Mouse (Mus musculus) midbrain, embryonic 13.5 days (tissue): ENCODE results near the gene Ssbp2. TPM values are rescaled to one million over a fixed set of nuclear protein-coding genes. Genes with fewer than 3 reads are reported as not detected.

Source experiments
- ATAC-seq: fragments of 200-750 bp; cut with Nextera tagmentation; 2 replicates; pipeline ENCODE4 v1.8.0; 2017; ENCODE audit warnings: mild to moderate bottlenecking, moderate TSS enrichment, moderate library complexity
- H3K27ac ChIP-seq: fragments of 300-500 bp; sonication (generic); 2 replicates; pipeline ENCODE4 v1.5.1; 2015; ENCODE audit warnings: inconsistent platforms, mild to moderate bottlenecking, moderate library complexity
- H3K27me3 ChIP-seq: fragments of 300-500 bp; sonication (generic); 2 replicates; pipeline ENCODE4 v1.6.1; 2015; ENCODE audit warnings: mild to moderate bottlenecking, inconsistent platforms
- H3K36me3 ChIP-seq: fragments of 300-500 bp; sonication (generic); 2 replicates; pipeline ENCODE4 v1.6.1; 2015; ENCODE audit warnings: mild to moderate bottlenecking, inconsistent platforms
- H3K4me1 ChIP-seq: fragments of 300-500 bp; sonication (generic); replicated peaks from 2 replicates; pipeline ENCODE4 v1.6.1; 2015; ENCODE audit warnings: inconsistent platforms
- H3K4me2 ChIP-seq: fragments of 300-500 bp; sonication (generic); replicated peaks from 2 replicates; pipeline ENCODE4 v1.6.1; 2015; ENCODE audit warnings: moderate library complexity, mild to moderate bottlenecking, inconsistent platforms
- H3K4me3 ChIP-seq: fragments of 300-500 bp; sonication (generic); replicated peaks from 2 replicates; pipeline ENCODE4 v1.5.1; 2015; ENCODE audit warnings: mild to moderate bottlenecking, inconsistent platforms
- H3K9ac ChIP-seq: fragments of 300-500 bp; sonication (generic); replicated peaks from 2 replicates; pipeline ENCODE4 v1.6.1; 2015; ENCODE audit warnings: mild to moderate bottlenecking, inconsistent platforms
- H3K9me3 ChIP-seq: fragments of 300-500 bp; sonication (generic); 2 replicates; pipeline ENCODE4 v1.6.1; 2016; ENCODE audit warnings: mild to moderate bottlenecking, inconsistent platforms
- WGBS: fragments of 180-500 bp; shearing (Covaris S2); methylation state at CpG from one replicate; pipeline ENCODE4 v1.1.7; 2015; 5-methylcytosine and 5-hydroxymethylcytosine counted together
- polyA plus RNA-seq: library from polyadenylated mRNA; unstranded; fragments of >200 nt; fragmentation: Nextera tagmentation; extraction: Ambion mirVana; gene quantifications from 2 replicates; pipeline ENCODE4 v1.2.1, GENCODE M21; 2015

Ssbp2 gene
- polyA plus RNA-seq, 1 experiment from 2014 or later: 231 TPM

DNA sequence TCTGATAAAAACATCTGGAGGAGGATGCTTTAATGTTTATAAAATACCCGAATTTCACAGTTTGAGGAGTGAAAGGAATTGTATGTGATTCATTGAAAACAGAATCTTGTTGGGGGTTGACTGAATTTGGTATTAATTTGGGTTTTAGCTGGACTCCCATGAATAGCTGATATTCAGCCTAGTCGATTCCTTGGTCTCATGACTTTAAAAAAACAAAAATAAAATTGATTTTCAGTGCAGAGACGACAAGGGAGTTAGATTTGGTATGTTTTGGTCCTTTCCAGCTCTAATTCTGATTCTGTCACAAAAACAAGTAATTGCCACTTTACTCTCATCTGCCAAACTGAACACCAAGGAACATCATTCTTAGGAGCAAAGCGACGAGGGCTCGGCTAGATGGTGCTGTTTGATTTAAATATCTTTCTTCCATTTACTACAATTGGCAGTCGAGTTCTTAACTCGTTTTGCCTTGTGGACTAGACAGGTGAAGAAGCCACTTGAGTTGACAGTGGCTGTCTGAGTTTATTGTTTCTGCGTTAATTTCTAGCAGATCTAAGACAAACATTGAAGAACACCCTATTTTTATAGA lies 2.9 kb downstream of the Ssbp2 start:
- Histone ChIP-seq H3K36me3 (no peaks in the 10 kb centered on the region), H3K4me1 (peaks cover 34% of the 10 kb centered on the region), H3K9ac (peak overlapping the region; percentile 7; the same call in 1 of the 2 replicates), H3K27ac (no peak overlapping the region), H3K27me3 (no peaks in the 10 kb centered on the region), H3K4me2 (peak overlapping the region; percentile 87), H3K4me3 (peak overlapping the region; percentile 98), H3K9me3 (no peaks in the 10 kb centered on the region)
- no peak for ATAC-seq
- WGBS: 15% methylated on average over 9 of the region's 9 CpGs

DNA sequence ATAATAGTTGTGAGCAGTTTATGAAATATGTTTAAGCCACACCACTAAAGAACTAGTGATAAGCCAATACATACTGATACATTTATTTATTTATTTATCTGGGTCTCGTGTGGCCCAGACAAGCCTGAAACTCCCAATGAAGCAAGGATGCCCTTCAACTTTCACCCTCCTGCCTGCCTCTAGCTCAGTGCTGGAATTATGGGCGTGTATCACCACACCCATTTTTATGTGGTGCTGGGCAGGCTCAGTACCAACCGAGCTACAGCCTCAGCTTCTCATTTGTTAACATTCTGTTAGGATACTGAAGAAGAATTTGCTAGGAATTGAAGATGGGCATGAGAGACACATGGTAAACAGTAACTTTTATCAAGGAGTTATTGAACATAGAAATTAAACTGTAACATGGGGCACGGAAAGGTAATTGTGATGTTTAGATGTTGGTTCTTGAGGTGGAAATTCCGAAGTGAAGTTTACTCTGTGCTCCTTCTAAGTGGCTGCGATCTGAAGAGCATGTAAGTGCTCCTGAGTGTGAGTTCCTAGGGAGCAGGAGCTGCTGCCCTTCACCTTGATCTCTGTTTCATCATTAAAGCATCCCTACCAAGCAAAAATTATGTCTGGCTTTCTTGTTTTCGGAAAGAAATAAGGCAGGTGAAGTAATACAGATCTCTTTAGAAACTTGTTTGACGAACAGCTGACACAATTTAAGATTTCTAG lies 5.1 kb downstream of the Ssbp2 start:
- Histone ChIP-seq H3K27me3 (no peaks in the 10 kb centered on the region), H3K4me1 (peaks cover 25% of the 10 kb centered on the region), H3K4me2 (no peak overlapping the region), H3K27ac (no peak overlapping the region), H3K9ac (no peak overlapping the region), H3K9me3 (no peaks in the 10 kb centered on the region), H3K4me3 (no peak overlapping the region), H3K36me3 (no peaks in the 10 kb centered on the region)
- WGBS: 86% methylated on average over 8 of the region's 8 CpGs
- no peak for ATAC-seq

DNA sequence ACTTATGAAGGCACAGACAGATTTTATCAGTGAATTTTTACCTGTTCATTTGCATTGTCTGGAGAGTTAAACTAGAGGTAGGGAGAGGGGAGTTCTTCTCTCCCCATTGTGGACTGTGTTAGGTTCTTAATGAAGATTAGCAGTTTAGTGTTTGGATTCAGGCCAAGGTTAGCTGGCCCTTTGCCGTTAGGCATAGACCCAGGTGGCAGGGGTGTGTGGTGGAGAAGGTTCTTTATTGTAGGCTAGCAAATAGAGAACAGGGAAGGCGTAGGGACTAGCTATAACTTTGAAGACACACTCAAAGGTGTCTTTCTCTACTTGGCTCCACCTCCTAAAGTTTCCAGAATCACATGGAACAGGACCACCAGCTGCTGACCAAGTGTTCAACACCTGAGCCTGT lies 11.5 kb downstream of the Ssbp2 start:
- H3K36me3 ChIP-seq: no peaks in the 10 kb centered on the region
- ATAC-seq: no peak
- H3K4me1 ChIP-seq: peaks cover 14% of the 10 kb centered on the region
- no peaks in the 10 kb centered on the region for H3K9me3 ChIP-seq
- H3K4me3 ChIP-seq: no peak overlapping the region
- WGBS: 77% methylated on average over 2 of the region's 2 CpGs
- no peak overlapping the region for H3K9ac ChIP-seq
- H3K27me3 ChIP-seq: no peaks in the 10 kb centered on the region
- no peak overlapping the region for H3K27ac ChIP-seq
- H3K4me2 ChIP-seq: no peak overlapping the region

DNA sequence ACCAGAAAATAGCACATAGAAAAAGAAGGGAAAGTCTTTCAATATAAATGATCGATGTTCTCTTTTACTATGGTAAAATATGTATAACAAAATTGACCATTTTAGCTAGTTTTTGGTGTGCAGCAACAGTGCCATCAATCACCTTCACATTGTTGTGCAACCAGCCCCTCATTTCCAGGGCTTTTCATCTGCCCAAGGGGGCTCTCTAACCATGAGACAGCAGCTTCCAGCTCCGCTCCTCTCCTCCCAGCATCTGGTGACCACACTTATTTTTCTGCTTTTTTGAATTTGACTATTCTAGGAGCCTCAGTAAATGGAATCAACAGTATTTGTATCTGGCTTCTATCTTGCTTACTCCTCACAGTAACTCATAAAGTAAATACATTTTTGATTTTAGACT lies 11.9 kb downstream of the Ssbp2 start:
- WGBS: 95% methylated on average over 2 of the region's 2 CpGs
- ATAC-seq: no peak
- no peak overlapping the region for H3K9ac ChIP-seq
- no peaks in the 10 kb centered on the region for H3K9me3 ChIP-seq
- H3K4me1 ChIP-seq: peaks cover 14% of the 10 kb centered on the region
- H3K4me3 ChIP-seq: no peak overlapping the region
- H3K27me3 ChIP-seq: no peaks in the 10 kb centered on the region
- H3K4me2 ChIP-seq: no peak overlapping the region
- H3K36me3 ChIP-seq: no peaks in the 10 kb centered on the region
- no peak overlapping the region for H3K27ac ChIP-seq

DNA sequence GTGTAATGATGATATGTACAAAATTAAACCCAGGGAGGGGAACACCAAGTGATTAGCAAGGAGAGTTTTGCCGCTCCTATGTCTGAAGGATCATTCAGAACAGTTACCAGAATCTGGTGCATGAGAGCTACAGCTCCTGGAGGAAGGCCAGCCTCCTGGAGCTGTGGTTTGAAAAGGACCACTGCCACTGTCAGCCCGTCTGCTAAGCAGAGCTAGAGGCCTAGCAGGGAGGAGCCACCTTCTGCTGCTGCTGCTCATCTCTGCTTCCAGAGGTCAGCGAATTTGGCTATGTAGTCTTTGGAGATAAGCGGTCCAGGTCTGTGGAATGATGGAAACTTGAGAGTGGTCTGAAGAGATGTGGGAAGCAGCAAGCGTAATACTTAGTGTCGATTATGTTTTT lies 13.4 kb downstream of the Ssbp2 start:
- no peak overlapping the region for H3K27ac ChIP-seq
- ATAC-seq: no peak

DNA sequence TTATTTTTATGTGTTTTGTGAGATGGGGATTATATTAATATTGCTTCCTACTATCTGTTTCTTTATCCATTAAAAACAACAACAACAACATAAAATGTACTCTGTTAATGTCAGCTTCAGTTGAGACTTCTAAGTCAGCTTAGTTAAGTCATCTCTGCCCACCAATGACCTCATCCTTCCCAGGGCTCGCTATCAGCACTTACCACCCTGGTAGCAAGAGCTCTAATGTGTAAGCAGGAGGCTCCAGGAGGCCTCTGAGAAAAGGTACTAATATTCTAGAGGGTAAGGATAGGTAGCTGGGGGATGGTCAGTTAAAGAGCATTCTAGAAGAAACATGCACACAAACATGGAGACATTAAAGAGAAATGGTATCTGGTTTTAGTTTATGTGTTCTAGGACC lies 13.9 kb downstream of the Ssbp2 start:
- Histone ChIP-seq H3K4me2 (no peak overlapping the region), H3K9ac (no peak overlapping the region), H3K36me3 (no peaks in the 10 kb centered on the region), H3K27ac (no peak overlapping the region), H3K9me3 (no peaks in the 10 kb centered on the region), H3K4me1 (peaks cover 21% of the 10 kb centered on the region), H3K27me3 (no peaks in the 10 kb centered on the region), H3K4me3 (no peak overlapping the region)
- 46% methylated on average over 1 of the region's 1 CpGs for WGBS
- ATAC-seq: no peak

More for the DNA sequence above, 13.4 kb downstream of the Ssbp2 start:
- H3K4me1 ChIP-seq: peaks cover 21% of the 10 kb centered on the region
- H3K9me3 ChIP-seq: no peaks in the 10 kb centered on the region
- no peak overlapping the region for H3K4me3 ChIP-seq
- H3K36me3 ChIP-seq: no peaks in the 10 kb centered on the region
- 73% methylated on average over 6 of the region's 6 CpGs for WGBS
- no peak overlapping the region for H3K9ac ChIP-seq
- no peak overlapping the region for H3K4me2 ChIP-seq
- no peaks in the 10 kb centered on the region for H3K27me3 ChIP-seq

DNA sequence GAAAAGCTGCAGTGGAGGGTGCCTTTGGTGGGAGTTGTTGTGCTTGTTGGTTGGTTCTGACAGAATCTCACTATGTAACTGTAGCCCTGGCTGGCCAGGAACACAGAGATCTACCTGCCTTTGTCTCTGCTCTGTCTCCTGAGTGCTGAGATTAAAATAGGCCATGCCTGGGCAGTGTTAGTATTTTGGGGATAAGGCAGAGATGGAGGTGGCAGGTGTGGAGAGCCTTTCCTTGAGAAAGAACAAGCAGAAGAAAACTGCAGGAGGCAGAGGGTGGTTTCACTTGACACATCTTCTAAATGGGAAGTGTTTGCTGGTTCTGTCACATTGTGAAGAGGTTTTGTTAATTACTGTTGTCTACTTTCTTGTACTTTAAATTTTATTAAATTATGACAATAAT lies 15.8 kb downstream of the Ssbp2 start:
- H3K4me1 ChIP-seq: peaks cover 21% of the 10 kb centered on the region
- H3K9me3 ChIP-seq: no peaks in the 10 kb centered on the region
- no peak for ATAC-seq
- no peak overlapping the region for H3K4me3 ChIP-seq
- no peak overlapping the region for H3K9ac ChIP-seq
- no peak overlapping the region for H3K27ac ChIP-seq
- H3K27me3 ChIP-seq: no peaks in the 10 kb centered on the region
- H3K4me2 ChIP-seq: no peak overlapping the region
- no peaks in the 10 kb centered on the region for H3K36me3 ChIP-seq

DNA sequence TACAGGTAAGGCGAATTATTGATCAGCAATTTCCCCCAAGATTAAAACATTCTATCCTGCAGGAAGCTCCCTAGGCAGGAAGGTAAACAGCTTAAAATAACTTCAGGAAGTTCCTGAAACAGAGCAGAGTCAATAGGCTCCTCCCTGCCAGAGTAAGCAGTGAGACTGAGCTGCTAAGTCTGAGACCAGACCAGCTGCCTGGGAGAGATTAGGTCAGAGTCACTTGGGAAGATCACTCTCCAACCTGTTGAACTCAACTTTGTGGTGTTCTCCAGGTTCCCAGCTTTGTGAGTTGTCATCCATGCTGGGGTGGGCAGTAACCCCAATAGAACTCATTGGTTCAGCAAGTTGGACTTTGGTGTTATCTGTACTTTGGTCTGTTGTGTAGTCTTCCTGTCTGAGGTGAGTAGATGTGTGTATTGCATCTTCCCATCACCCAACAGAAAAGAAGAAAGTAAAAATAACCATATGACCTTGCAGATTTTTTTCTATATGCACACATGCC lies 16.6 kb downstream of the Ssbp2 start:
- H3K27ac ChIP-seq: no peak overlapping the region
- no peak for ATAC-seq
- peaks cover 16% of the 10 kb centered on the region for H3K4me1 ChIP-seq
- H3K9me3 ChIP-seq: no peaks in the 10 kb centered on the region
- H3K4me3 ChIP-seq: no peak overlapping the region
- no peak overlapping the region for H3K4me2 ChIP-seq
- no peak overlapping the region for H3K9ac ChIP-seq
- no peaks in the 10 kb centered on the region for H3K27me3 ChIP-seq
- 92% methylated on average over 1 of the region's 1 CpGs for WGBS
- no peaks in the 10 kb centered on the region for H3K36me3 ChIP-seq

DNA sequence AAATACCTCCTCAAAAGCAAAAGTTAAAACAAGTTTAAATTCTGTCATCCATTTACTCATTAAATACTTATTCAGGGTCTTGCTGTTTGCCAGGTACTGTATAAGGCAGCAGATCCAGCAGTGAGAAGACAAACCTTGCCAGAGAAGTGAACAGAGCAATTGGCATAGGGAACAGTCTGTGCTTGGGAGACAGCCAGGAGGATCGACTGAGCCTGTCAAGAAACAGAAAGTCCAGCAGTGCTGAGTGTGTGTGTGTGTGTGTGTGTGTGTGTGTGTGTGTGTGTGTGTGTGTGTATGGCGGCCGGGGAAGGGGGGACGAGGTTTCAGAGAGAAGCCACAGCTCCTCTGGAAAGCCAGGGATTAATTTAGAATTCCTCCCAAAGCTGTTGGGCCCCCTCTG lies 17.9 kb downstream of the Ssbp2 start:
- no peaks in the 10 kb centered on the region for H3K36me3 ChIP-seq
- ATAC-seq: peak; percentile 50; the same call in 1 of the 2 replicates
- no peaks in the 10 kb centered on the region for H3K9me3 ChIP-seq
- 37% methylated on average over 4 of the region's 4 CpGs for WGBS
- no peak overlapping the region for H3K27ac ChIP-seq
- no peak overlapping the region for H3K4me3 ChIP-seq
- H3K4me2 ChIP-seq: no peak overlapping the region
- no peak overlapping the region for H3K9ac ChIP-seq
- peaks cover 13% of the 10 kb centered on the region for H3K4me1 ChIP-seq
- H3K27me3 ChIP-seq: no peaks in the 10 kb centered on the region

DNA sequence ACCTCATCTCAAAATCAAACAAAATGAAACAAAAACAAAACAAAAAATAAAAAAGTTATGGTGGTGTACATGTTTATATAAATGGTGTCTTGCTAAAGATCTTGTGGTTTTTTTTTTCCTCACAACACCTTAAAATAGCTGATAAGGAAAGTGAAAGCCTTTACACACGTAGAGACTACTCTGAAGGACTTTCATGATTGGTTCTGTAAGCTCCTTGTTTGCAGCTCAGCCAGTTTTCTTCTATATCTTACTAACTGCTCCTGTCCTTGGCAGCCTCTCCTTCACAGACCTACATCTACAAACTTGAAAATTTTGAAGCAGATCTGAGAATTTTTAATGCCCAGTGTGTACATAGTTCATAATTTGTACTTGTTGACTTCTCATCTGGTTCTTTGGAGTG lies 24.2 kb downstream of the Ssbp2 start:
- H3K4me1 ChIP-seq: 0 out of 2 replicates have a peak, but pooled peaks cover 3% of the 10 kb centered on the region
- WGBS: 91% methylated on average over 1 of the region's 1 CpGs
- H3K4me3 ChIP-seq: no peak overlapping the region
- H3K9ac ChIP-seq: no peak overlapping the region
- H3K27ac ChIP-seq: no peak overlapping the region
- H3K36me3 ChIP-seq: no peaks in the 10 kb centered on the region
- H3K9me3 ChIP-seq: no peaks in the 10 kb centered on the region
- ATAC-seq: no peak
- no peaks in the 10 kb centered on the region for H3K27me3 ChIP-seq
- no peak overlapping the region for H3K4me2 ChIP-seq

DNA sequence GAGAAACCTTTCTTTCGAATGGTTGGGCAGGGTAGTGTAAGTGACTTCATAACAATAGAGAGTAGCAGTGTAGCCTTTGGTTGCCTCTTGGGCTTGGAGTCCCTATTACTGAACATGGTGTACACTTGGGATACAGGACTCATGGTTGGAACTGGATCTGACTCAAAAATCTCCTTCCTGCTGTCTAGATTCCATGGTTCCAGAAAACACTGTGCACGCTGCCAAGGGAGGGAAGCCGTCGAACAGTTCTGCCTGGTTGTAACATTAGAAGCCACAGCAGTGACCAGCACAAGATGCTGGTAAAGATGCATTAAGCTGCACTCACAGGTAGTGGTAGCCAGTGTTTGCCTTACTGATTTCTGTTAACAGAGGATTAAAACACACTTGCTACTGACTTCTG lies 32.0 kb downstream of the Ssbp2 start:
- Histone ChIP-seq H3K4me1 (0 out of 2 replicates have a peak, but pooled peaks cover 9% of the 10 kb centered on the region), H3K4me3 (no peak overlapping the region), H3K9ac (no peak overlapping the region), H3K27me3 (no peaks in the 10 kb centered on the region), H3K9me3 (no peaks in the 10 kb centered on the region), H3K27ac (no peak overlapping the region), H3K36me3 (0 out of 2 replicates have a peak, but pooled peaks cover 4% of the 10 kb centered on the region), H3K4me2 (no peak overlapping the region)
- no peak for ATAC-seq
- WGBS: 93% methylated on average over 4 of the region's 4 CpGs

DNA sequence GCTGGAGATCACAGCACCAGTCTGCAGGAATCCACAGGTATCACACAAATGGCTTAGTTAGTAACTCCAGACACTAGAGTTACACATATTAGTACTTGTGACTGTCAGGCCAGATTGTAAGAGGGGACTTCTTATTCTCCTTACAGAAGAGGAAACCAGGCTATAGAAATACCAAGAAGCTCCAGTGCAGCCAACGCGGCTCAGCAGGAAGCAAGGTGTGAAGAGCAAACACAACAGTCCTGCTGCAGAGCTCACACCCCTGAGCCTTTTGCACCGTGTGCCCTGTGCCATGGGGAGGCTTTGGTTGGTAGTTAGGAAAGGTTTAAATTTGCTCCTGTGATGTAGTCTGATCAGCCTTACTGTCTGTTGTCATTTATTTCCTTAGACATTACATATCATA lies 37.0 kb downstream of the Ssbp2 start:
- Histone ChIP-seq H3K9me3 (no peaks in the 10 kb centered on the region), H3K4me3 (no peak overlapping the region), H3K36me3 (peaks cover 10% of the 10 kb centered on the region; the same call in 1 of the 2 replicates), H3K27ac (no peak overlapping the region), H3K27me3 (no peaks in the 10 kb centered on the region), H3K9ac (no peak overlapping the region), H3K4me2 (no peak overlapping the region), H3K4me1 (0 out of 2 replicates have a peak, but pooled peaks cover 5% of the 10 kb centered on the region)
- 93% methylated on average over 3 of the region's 3 CpGs for WGBS
- ATAC-seq: no peak
